Mouse (Mus musculus): ENCODE measurements around the gene Nrxn3. TPM values are rescaled to one million over a fixed set of nuclear protein-coding genes. Genes with fewer than 3 reads are reported as not detected.

Nrxn3 gene
- polyA plus RNA-seq, 1 experiment from 2014 or later = 0.72 TPM

DNA sequence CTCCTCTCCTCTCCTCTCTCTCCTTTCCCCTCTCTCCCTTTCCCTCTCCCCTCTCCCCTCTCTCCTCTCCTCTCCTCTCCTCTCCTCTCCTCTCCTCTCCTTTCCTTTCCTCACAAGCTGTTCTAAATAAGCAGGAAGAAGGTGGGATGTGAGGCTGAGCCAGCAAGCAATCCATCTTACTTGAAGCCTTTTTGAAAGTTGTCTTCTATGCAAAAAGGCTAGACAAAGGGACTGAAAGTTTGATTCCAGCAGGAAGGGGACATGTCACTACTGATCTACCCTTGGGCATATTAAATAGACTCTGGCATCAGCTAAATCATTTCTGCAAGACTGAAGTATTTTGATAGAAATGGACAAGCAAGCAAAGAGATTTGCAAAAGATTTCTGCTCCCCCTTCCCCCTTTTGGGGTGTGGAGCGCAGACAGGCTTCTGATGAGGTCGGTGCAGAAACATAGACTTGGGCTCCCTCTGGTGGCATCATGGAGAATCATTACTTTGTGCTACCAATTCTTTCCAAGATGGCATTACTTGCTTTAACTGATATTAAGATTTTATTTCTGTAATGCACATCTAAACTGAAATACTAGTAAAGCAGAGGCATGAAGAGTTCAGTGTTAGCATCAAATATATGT, 728.1 kb downstream of the Nrxn3 start:
- Histone ChIP-seq H3K36me3 (replicated peaks; ENCODE audit: insufficient read depth, low read length) (no peaks in the 10 kb centered on the region), H3K27me3 (ENCODE audit: insufficient read depth, low read length) (no peaks in the 10 kb centered on the region), H3K4me2 (ENCODE audit: low read depth, low read length) (no peak overlapping the region), H3K9me3 (ENCODE audit: low read length) (no peaks in the 10 kb centered on the region), H3K9ac (replicated peaks) (no peak overlapping the region), H3K4me3 (ENCODE audit: low read depth, low read length) (no peak overlapping the region), H3K27ac (ENCODE audit: low read depth) (no peak overlapping the region), H3K4me1 (ENCODE audit: insufficient read depth) (no peaks in the 10 kb centered on the region)
- WGBS (ENCODE audit: insufficient replicate concordance) = 3% methylated on average over 2 of the region's 2 CpGs
- ATAC-seq (no peak), DNase-seq (peak; percentile 13)
- TF ChIP-seq EP300 (IDR thresholded peaks at IDR 0.05; ENCODE audit: low read depth) (no peak), CTCF (IDR thresholded peaks at IDR 0.05; ENCODE audit: low read depth) (peak; percentile 54)

DNA sequence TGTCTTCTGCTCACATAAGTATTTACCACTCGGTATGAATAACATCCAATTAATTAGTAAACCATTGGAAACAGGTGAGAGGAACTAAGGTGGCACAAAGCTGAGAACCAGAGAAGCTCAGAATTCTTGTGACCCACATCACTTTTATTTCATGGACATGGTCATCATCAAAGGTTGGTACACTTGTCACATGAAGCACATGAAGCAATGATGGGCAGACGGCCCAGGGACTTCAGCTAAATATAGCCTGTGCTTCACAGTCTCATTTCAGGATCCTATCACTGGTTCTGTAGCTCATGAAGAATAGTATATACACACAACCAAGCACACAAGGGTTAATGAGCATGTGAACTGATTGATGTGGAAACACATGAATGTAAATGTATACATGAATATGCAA, 747.5 kb downstream of the Nrxn3 start:
- Histone ChIP-seq H3K36me3 (replicated peaks; ENCODE audit: insufficient read depth, low read length) (no peaks in the 10 kb centered on the region), H3K27me3 (ENCODE audit: insufficient read depth, low read length) (no peaks in the 10 kb centered on the region), H3K9me3 (ENCODE audit: low read length) (no peaks in the 10 kb centered on the region), H3K4me1 (ENCODE audit: insufficient read depth) (no peaks in the 10 kb centered on the region), H3K27ac (ENCODE audit: low read depth) (no peak overlapping the region), H3K4me3 (ENCODE audit: low read depth, low read length) (no peak overlapping the region), H3K9ac (replicated peaks) (no peak overlapping the region), H3K4me2 (ENCODE audit: low read depth, low read length) (no peak overlapping the region)
- 65% methylated on average over 2 of the region's 2 CpGs for WGBS (ENCODE audit: insufficient replicate concordance)
- DNase-seq (no peak), ATAC-seq (no peak)
- TF ChIP-seq EP300 (IDR thresholded peaks at IDR 0.05; ENCODE audit: low read depth) (no peak), CTCF (IDR thresholded peaks at IDR 0.05; ENCODE audit: low read depth) (no peak)

GRCm38 (mm10) chr12:89471289-89471688, 748.6 kb downstream of the Nrxn3 start:
- no peaks in the 10 kb centered on the region for H3K36me3 ChIP-seq (replicated peaks; ENCODE audit: insufficient read depth, low read length)
- no peaks in the 10 kb centered on the region for H3K27me3 ChIP-seq (ENCODE audit: insufficient read depth, low read length)
- no peak overlapping the region for H3K4me3 ChIP-seq (ENCODE audit: low read depth, low read length)
- no peak for ATAC-seq
- no peak overlapping the region for H3K9ac ChIP-seq (replicated peaks)
- WGBS (ENCODE audit: insufficient replicate concordance) = 47% methylated on average over 2 of the region's 2 CpGs
- no peak overlapping the region for H3K27ac ChIP-seq (ENCODE audit: low read depth)
- no peaks in the 10 kb centered on the region for H3K4me1 ChIP-seq (ENCODE audit: insufficient read depth)
- TF ChIP-seq EP300 (IDR thresholded peaks at IDR 0.05; ENCODE audit: low read depth) = no peak
- TF ChIP-seq CTCF (IDR thresholded peaks at IDR 0.05; ENCODE audit: low read depth) = no peak
- H3K9me3 ChIP-seq (ENCODE audit: low read length) = no peaks in the 10 kb centered on the region
- no peak for DNase-seq
- H3K4me2 ChIP-seq (ENCODE audit: low read depth, low read length) = no peak overlapping the region

DNA sequence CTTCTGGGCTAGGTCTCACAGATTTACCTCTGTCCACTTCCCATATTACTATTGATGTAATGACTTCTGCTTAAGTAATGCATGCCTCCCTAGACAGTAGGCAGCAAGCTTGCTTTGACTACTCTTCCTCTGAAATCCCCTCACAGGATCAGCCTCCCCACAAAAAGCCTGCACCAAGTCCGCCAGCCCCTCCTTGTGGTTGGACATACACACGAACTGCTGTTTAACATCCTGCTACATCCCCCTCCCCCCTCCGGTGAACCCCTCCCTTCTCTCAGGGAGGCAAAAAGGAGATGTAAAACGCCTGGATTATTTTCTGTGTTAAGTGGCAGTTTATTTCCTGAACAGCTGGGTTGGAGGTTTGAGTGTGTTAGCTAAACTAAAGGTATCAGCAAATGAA, 749.2 kb downstream of the Nrxn3 start:
- H3K27ac ChIP-seq (ENCODE audit: low read depth) = no peak overlapping the region
- H3K4me3 ChIP-seq (ENCODE audit: low read depth, low read length) = no peak overlapping the region
- no peak overlapping the region for H3K9ac ChIP-seq (replicated peaks)
- H3K9me3 ChIP-seq (ENCODE audit: low read length) = no peaks in the 10 kb centered on the region
- no peak overlapping the region for H3K4me2 ChIP-seq (ENCODE audit: low read depth, low read length)
- no peaks in the 10 kb centered on the region for H3K36me3 ChIP-seq (replicated peaks; ENCODE audit: insufficient read depth, low read length)
- H3K4me1 ChIP-seq (ENCODE audit: insufficient read depth) = no peaks in the 10 kb centered on the region
- no peaks in the 10 kb centered on the region for H3K27me3 ChIP-seq (ENCODE audit: insufficient read depth, low read length)
- 25% methylated on average over 4 of the region's 4 CpGs for WGBS (ENCODE audit: insufficient replicate concordance)
- DNase-seq = no peak
- no peak for TF ChIP-seq CTCF (IDR thresholded peaks at IDR 0.05; ENCODE audit: low read depth)
- TF ChIP-seq EP300 (IDR thresholded peaks at IDR 0.05; ENCODE audit: low read depth) = no peak
- ATAC-seq = no peak

DNA sequence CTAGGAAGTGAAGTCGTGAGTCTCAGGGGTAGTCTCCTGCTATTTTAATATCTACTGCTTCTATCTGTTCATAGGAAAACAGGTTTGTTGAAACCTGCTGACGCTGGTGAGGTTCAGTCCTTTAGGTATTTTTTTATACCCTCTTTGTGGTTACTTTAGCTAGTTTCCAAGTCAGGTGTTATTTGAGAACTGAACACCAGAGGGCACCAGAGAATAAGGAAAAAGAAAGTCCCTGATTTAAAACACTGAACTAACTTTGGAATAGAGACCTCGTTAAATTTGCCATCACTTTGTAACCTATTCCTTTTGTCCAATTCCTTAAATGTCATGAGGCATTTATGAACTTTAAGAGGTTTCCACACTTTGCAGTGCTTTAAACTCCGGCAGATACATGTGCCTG, 756.4 kb downstream of the Nrxn3 start:
- Histone ChIP-seq H3K36me3 (replicated peaks; ENCODE audit: insufficient read depth, low read length) (no peaks in the 10 kb centered on the region), H3K4me1 (ENCODE audit: insufficient read depth) (no peaks in the 10 kb centered on the region), H3K4me2 (ENCODE audit: low read depth, low read length) (no peak overlapping the region), H3K9ac (replicated peaks) (no peak overlapping the region), H3K9me3 (ENCODE audit: low read length) (no peaks in the 10 kb centered on the region), H3K27ac (ENCODE audit: low read depth) (no peak overlapping the region), H3K27me3 (ENCODE audit: insufficient read depth, low read length) (no peaks in the 10 kb centered on the region), H3K4me3 (ENCODE audit: low read depth, low read length) (no peak overlapping the region)
- no peak for ATAC-seq
- TF ChIP-seq CTCF (IDR thresholded peaks at IDR 0.05; ENCODE audit: low read depth) (peak; percentile 56), EP300 (IDR thresholded peaks at IDR 0.05; ENCODE audit: low read depth) (no peak)
- DNase-seq = no peak
- WGBS (ENCODE audit: insufficient replicate concordance) = 26% methylated on average over 4 of the region's 4 CpGs

- WGBS (ENCODE audit: insufficient replicate concordance) = 39% methylated on average over 5 of the region's 5 CpGs
- DNase-seq (no peak), ATAC-seq (no peak)
Measured at GRCm38 (mm10) chr12:89482223-89482622, 759.5 kb downstream of the Nrxn3 start.

More at GRCm38 (mm10) chr12:89482223-89482622, 759.5 kb downstream of the Nrxn3 start:
- Histone ChIP-seq H3K9me3 (ENCODE audit: low read length) (no peaks in the 10 kb centered on the region), H3K9ac (replicated peaks) (no peak overlapping the region), H3K4me1 (ENCODE audit: insufficient read depth) (no peaks in the 10 kb centered on the region), H3K36me3 (replicated peaks; ENCODE audit: insufficient read depth, low read length) (no peaks in the 10 kb centered on the region), H3K4me2 (ENCODE audit: low read depth, low read length) (no peak overlapping the region), H3K4me3 (ENCODE audit: low read depth, low read length) (no peak overlapping the region), H3K27ac (ENCODE audit: low read depth) (no peak overlapping the region), H3K27me3 (ENCODE audit: insufficient read depth, low read length) (no peaks in the 10 kb centered on the region)
- TF ChIP-seq EP300 (IDR thresholded peaks at IDR 0.05; ENCODE audit: low read depth) (no peak), CTCF (IDR thresholded peaks at IDR 0.05; ENCODE audit: low read depth) (no peak)

All from liver, postnatal 0 days (tissue).